Mouse (Mus musculus): ENCODE data around the gene Slc6a18. TPM values are rescaled to one million over a fixed set of nuclear protein-coding genes. Genes with fewer than 3 reads are reported as not detected.
"Not testable (repeated sequence)": the region's sequence is repeated elsewhere in the genome, so short reads cannot be mapped to it uniquely, and the experiment has no call there.

Slc6a18 gene
- polyA plus RNA-seq, 1 experiment from 2014 or later = not detected

DNA sequence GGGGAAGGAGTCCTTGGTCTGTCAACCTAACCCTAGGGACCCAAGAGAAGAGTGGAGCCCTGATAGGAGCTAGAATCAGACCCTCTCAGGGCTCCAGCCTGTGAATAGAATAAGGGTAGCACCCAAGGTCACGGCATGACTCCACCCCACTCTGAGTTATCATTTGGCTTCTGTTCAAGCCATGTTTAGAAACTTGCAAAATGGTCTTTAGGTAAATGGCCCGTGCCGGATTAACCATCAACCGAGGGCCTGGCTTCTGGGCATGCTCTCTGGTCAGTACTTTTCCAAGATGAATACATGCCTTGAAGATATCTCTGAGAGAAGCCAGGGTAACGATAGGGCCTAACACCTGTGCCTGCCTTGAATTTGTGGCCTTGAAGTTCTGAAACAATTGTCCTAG, 33.4 kb upstream of the Slc6a18 start:
- WGBS = 88% methylated on average over 5 of the region's 5 CpGs

DNA sequence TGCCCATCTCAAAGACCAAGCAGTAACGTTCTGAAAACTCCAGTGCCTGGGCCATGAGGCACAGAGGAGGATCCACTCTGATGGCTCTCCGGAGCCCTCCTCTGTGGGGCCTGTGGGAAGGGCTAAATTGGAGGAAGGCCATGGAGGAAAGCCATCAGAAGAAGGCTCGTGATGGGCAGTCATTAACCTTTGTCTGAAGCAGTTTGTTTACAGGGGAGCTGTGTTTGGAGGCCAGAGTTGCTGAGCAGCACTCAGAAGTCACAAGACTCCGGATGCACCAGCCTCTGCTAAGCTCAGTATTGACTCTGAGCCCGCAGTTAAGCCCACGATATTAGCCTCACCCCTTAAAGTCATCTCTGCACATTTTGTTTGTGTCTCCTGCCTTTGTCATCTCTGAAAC, 31.7 kb upstream of the Slc6a18 start:
- Histone ChIP-seq H3K4me1 (ENCODE audit: control insufficient read depth, insufficient read depth, low read length) (no peaks in the 10 kb centered on the region), H3K36me3 (ENCODE audit: control insufficient read depth, insufficient read depth, low read length) (no peaks in the 10 kb centered on the region), H3K27me3 (ENCODE audit: control insufficient read depth, insufficient read depth, low read length) (no peaks in the 10 kb centered on the region), H3K4me3 (ENCODE audit: low read depth, low read length) (no peak overlapping the region), H3K9ac (replicated peaks; ENCODE audit: low read depth, low read length) (no peak overlapping the region), H3K9me3 (ENCODE audit: control insufficient read depth, low read depth, low read length) (no peaks in the 10 kb centered on the region), H3K27ac (ENCODE audit: low read length) (no peak overlapping the region), H3K4me2 (replicated peaks; ENCODE audit: low read depth, low read length) (no peak overlapping the region)
- ATAC-seq (ENCODE audit: insufficient number of reproducible peaks, insufficient read depth, low FRiP score, low read depth) = no peak
- WGBS = 52% methylated on average over 6 of the region's 6 CpGs

More for the DNA sequence above, 33.4 kb upstream of the Slc6a18 start:
- H3K4me2 ChIP-seq (replicated peaks; ENCODE audit: low read depth, low read length) = no peak overlapping the region
- H3K27me3 ChIP-seq (ENCODE audit: control insufficient read depth, insufficient read depth, low read length) = no peaks in the 10 kb centered on the region
- ATAC-seq (ENCODE audit: insufficient number of reproducible peaks, insufficient read depth, low FRiP score, low read depth) = no peak
- no peak overlapping the region for H3K4me3 ChIP-seq (ENCODE audit: low read depth, low read length)
- H3K27ac ChIP-seq (ENCODE audit: low read length) = no peak overlapping the region
- H3K4me1 ChIP-seq (ENCODE audit: control insufficient read depth, insufficient read depth, low read length) = no peaks in the 10 kb centered on the region
- H3K9me3 ChIP-seq (ENCODE audit: control insufficient read depth, low read depth, low read length) = no peaks in the 10 kb centered on the region
- H3K9ac ChIP-seq (replicated peaks; ENCODE audit: low read depth, low read length) = no peak overlapping the region
- H3K36me3 ChIP-seq (ENCODE audit: control insufficient read depth, insufficient read depth, low read length) = no peaks in the 10 kb centered on the region

DNA sequence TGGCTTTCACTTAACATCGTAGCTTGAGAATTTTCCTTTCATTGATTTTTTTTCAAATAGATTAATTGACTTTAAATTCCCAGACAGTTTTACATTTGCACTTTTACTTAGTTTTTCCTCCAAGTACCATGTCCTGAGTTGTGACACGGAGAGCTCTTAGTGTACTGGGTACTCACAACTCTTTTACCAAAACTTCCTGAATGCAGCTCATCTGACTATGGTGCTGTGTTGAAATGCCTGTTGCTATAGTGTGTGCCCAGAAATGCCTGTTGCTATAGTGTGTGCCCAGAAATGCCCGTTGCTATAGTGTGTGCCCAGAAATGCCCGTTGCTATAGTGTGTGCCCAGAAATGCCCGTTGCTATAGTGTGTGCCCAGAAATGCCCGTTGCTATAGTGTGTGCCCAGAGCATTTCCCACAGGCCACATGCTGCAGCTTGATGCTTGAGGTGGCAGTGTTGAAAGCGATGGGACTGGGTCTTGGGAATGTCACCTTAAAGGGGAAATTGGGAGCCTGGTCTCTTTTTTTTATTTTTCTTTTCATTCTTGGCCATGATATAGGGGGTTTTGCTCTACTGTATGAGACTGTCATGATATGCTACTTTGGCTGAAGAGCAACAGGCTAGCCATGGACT, 27.0 kb upstream of the Slc6a18 start, which contains the start of gene Slc6a19:
Gene Slc6a19 (minus strand): TSS at position 172 of the 632 bp plus-strand sequence.
- WGBS = 88% methylated on average over 7 of the region's 7 CpGs

DNA sequence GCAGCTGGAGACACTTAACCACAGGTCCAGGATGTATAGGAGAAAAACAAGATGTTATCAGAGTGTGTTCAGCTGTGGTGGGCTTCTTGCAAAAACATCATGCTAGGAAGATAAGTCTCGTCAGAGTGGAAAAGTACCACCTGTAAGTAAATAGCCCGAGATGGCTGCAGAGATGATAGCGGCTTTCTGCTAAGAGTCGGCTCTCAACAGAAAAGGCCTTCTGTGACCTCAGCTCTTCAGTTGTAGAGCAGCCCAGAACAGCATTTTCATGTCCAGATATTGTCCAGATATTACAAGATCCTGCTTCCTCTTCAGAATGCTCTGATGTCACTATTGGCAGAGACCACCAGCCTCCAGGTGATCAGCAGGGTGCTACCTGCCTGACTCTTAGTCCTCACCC, 25.7 kb upstream of the Slc6a18 start:
- not testable (repeated sequence) for H3K27ac ChIP-seq (ENCODE audit: low read length); ATAC-seq (ENCODE audit: insufficient number of reproducible peaks, insufficient read depth, low FRiP score, low read depth); H3K4me2 ChIP-seq (replicated peaks; ENCODE audit: low read depth, low read length); H3K36me3 ChIP-seq (ENCODE audit: control insufficient read depth, insufficient read depth, low read length); H3K4me1 ChIP-seq (ENCODE audit: control insufficient read depth, insufficient read depth, low read length); H3K4me3 ChIP-seq (ENCODE audit: low read depth, low read length); H3K27me3 ChIP-seq (ENCODE audit: control insufficient read depth, insufficient read depth, low read length); H3K9me3 ChIP-seq (ENCODE audit: control insufficient read depth, low read depth, low read length); H3K9ac ChIP-seq (replicated peaks; ENCODE audit: low read depth, low read length)
- WGBS = 62% methylated on average over 4 of the region's 4 CpGs

More for the DNA sequence above, 27.0 kb upstream of the Slc6a18 start, which contains the start of gene Slc6a19:
- Histone ChIP-seq H3K4me3 (ENCODE audit: low read depth, low read length) (no peak within 1 kb of the TSS), H3K9me3 (ENCODE audit: control insufficient read depth, low read depth, low read length) (no peaks in the 10 kb centered on the region), H3K36me3 (ENCODE audit: control insufficient read depth, insufficient read depth, low read length) (no peaks in the 10 kb centered on the region), H3K27ac (ENCODE audit: low read length) (no peak within 1 kb of the TSS), H3K4me2 (replicated peaks; ENCODE audit: low read depth, low read length) (no peak within 1 kb of the TSS), H3K4me1 (ENCODE audit: control insufficient read depth, insufficient read depth, low read length) (no peaks in the 10 kb centered on the region), H3K9ac (replicated peaks; ENCODE audit: low read depth, low read length) (no peak within 1 kb of the TSS), H3K27me3 (ENCODE audit: control insufficient read depth, insufficient read depth, low read length) (no peaks in the 10 kb centered on the region)
- no peak for ATAC-seq (ENCODE audit: insufficient number of reproducible peaks, insufficient read depth, low FRiP score, low read depth)

DNA sequence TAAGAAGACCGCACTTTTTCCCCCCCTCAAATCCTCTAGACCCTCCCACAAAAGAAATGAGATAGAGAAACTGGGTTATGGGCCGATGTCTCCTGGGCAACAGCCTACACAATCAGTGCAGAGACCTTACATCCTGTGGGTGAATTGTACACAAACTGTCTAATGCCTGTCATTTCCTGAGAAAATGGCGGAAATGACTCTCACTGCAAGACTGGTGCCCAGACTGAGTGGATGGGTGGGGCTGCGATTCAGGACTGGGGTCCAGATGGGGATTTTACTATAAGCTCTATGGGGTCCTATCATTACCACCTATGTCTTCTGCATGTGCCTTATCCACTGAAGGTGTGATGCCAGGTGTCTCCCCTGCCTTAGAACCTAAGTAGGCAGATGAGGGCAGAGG, 25.0 kb upstream of the Slc6a18 start:
- ATAC-seq (ENCODE audit: insufficient number of reproducible peaks, insufficient read depth, low FRiP score, low read depth) = no peak
- no peaks in the 10 kb centered on the region for H3K9me3 ChIP-seq (ENCODE audit: control insufficient read depth, low read depth, low read length)
- H3K4me2 ChIP-seq (replicated peaks; ENCODE audit: low read depth, low read length) = no peak overlapping the region
- no peaks in the 10 kb centered on the region for H3K36me3 ChIP-seq (ENCODE audit: control insufficient read depth, insufficient read depth, low read length)
- no peaks in the 10 kb centered on the region for H3K4me1 ChIP-seq (ENCODE audit: control insufficient read depth, insufficient read depth, low read length)
- no peak overlapping the region for H3K4me3 ChIP-seq (ENCODE audit: low read depth, low read length)
- 73% methylated on average over 4 of the region's 4 CpGs for WGBS
- no peaks in the 10 kb centered on the region for H3K27me3 ChIP-seq (ENCODE audit: control insufficient read depth, insufficient read depth, low read length)
- H3K27ac ChIP-seq (ENCODE audit: low read length) = no peak overlapping the region
- no peak overlapping the region for H3K9ac ChIP-seq (replicated peaks; ENCODE audit: low read depth, low read length)

DNA sequence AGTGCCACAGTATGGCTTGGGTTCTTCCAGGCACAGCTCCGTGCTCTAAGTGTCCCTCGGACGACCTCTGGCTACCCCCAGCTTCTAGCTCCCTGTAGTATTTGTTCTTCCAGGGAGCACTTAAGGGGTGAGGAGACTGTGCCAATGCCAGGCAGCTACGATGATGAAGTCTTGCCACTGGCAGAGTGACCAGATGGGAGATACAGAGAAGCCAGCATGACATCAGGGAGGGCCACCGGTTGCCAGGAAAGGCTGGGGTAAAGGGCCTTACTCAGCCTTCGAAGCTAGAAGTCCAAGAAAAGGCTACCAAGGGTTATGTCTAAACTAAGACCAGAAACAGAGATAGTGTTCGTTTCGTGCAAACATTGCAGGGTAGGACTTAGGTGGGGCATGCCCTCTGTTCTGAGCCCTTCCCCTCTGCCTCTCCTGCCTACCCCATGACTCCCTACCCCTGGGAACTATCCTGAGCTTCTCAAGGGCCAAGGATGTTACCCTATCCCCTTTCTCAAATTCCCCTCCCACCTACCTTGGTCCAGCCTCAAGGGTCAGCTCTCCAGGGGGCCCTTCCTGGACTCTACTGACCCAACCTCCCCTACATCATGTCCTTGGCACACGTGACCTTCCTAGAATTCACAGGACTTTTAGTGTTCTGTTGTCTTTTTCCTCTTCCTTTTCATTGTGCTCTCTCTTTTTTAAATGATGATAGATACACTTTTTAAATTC, 23.5 kb upstream of the Slc6a18 start:
- Histone ChIP-seq H3K4me2 (replicated peaks; ENCODE audit: low read depth, low read length) (no peak overlapping the region), H3K4me1 (ENCODE audit: control insufficient read depth, insufficient read depth, low read length) (no peaks in the 10 kb centered on the region), H3K36me3 (ENCODE audit: control insufficient read depth, insufficient read depth, low read length) (no peaks in the 10 kb centered on the region), H3K27me3 (ENCODE audit: control insufficient read depth, insufficient read depth, low read length) (no peaks in the 10 kb centered on the region), H3K9me3 (ENCODE audit: control insufficient read depth, low read depth, low read length) (no peaks in the 10 kb centered on the region), H3K9ac (replicated peaks; ENCODE audit: low read depth, low read length) (no peak overlapping the region), H3K4me3 (ENCODE audit: low read depth, low read length) (no peak overlapping the region), H3K27ac (ENCODE audit: low read length) (no peak overlapping the region)
- ATAC-seq (ENCODE audit: insufficient number of reproducible peaks, insufficient read depth, low FRiP score, low read depth) = 0 out of 2 replicates have a peak, but pooled peaks have one; percentile 39
- 77% methylated on average over 9 of the region's 9 CpGs for WGBS

DNA sequence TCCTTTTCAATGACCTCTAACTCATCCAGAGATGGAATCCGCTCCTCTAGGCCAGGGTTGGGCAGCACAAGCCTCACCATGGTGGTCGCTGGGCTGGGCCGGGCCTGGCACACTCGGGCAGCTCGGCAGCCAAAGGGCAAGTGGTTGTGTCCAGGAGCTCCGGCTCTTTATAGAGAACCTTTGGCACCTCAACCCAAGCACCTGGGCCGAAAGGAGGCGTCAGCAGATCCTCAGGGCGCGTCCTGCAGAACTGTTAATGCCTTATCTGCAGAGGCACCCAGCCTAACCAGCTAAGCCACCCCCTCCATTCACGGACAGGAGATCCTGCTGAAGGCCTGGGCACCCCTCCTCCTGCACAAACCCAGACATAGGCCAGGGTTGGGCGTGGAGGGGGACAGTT, 22.7 kb upstream of the Slc6a18 start:
- no peak for ATAC-seq (ENCODE audit: insufficient number of reproducible peaks, insufficient read depth, low FRiP score, low read depth)
- Histone ChIP-seq H3K27me3 (ENCODE audit: control insufficient read depth, insufficient read depth, low read length) (no peaks in the 10 kb centered on the region), H3K9me3 (ENCODE audit: control insufficient read depth, low read depth, low read length) (no peaks in the 10 kb centered on the region), H3K9ac (replicated peaks; ENCODE audit: low read depth, low read length) (no peak overlapping the region), H3K4me2 (replicated peaks; ENCODE audit: low read depth, low read length) (no peak overlapping the region), H3K4me3 (ENCODE audit: low read depth, low read length) (no peak overlapping the region), H3K27ac (ENCODE audit: low read length) (no peak overlapping the region), H3K36me3 (ENCODE audit: control insufficient read depth, insufficient read depth, low read length) (no peaks in the 10 kb centered on the region), H3K4me1 (ENCODE audit: control insufficient read depth, insufficient read depth, low read length) (no peaks in the 10 kb centered on the region)
- WGBS = 86% methylated on average over 12 of the region's 12 CpGs

DNA sequence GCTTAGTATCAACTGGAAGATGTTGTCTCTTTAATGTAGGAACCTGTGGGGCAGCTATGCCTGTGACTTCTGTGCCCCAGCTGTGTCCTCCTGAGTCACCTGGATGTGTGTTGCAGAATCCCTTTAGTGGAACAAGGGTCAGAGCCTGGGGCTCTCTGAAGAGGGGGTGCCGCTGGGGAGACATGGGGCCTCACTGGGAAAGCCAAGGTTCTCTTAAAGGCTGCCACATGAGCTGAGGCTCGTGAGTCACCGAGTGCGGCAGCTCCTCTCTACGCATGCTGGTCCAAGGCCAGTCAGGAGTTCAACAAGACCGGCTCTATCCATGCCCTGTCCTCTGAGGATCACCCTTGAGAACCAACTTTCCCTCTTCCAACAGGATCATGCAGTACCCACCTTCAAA, 21.9 kb upstream of the Slc6a18 start:
- H3K4me3 ChIP-seq (ENCODE audit: low read depth, low read length) = no peak overlapping the region
- no peak overlapping the region for H3K27ac ChIP-seq (ENCODE audit: low read length)
- no peaks in the 10 kb centered on the region for H3K4me1 ChIP-seq (ENCODE audit: control insufficient read depth, insufficient read depth, low read length)
- H3K9ac ChIP-seq (replicated peaks; ENCODE audit: low read depth, low read length) = no peak overlapping the region
- H3K36me3 ChIP-seq (ENCODE audit: control insufficient read depth, insufficient read depth, low read length) = no peaks in the 10 kb centered on the region
- ATAC-seq (ENCODE audit: insufficient number of reproducible peaks, insufficient read depth, low FRiP score, low read depth) = no peak
- no peak overlapping the region for H3K4me2 ChIP-seq (replicated peaks; ENCODE audit: low read depth, low read length)
- H3K9me3 ChIP-seq (ENCODE audit: control insufficient read depth, low read depth, low read length) = no peaks in the 10 kb centered on the region
- H3K27me3 ChIP-seq (ENCODE audit: control insufficient read depth, insufficient read depth, low read length) = no peaks in the 10 kb centered on the region
- WGBS = 95% methylated on average over 6 of the region's 6 CpGs

All from stomach, embryonic 14.5 days (tissue).